Mouse (Mus musculus): Measurements from ENCODE around the gene Bdp1. TPM values are rescaled to one million over a fixed set of nuclear protein-coding genes. Genes with fewer than 3 reads are reported as not detected.

Bdp1 gene
- polyA plus RNA-seq, 1 experiment: 53.9 TPM

- no peaks in the 10 kb centered on the region for H3K9me3 ChIP-seq (replicated peaks; ENCODE audit: control insufficient read depth, insufficient read depth, low read length, poor library complexity, severe bottlenecking)
- H3K36me3 ChIP-seq (ENCODE audit: control insufficient read depth, insufficient read depth, low read length, poor library complexity, severe bottlenecking): peaks cover 19% of the 10 kb centered on the region
- no peaks in the 10 kb centered on the region for H3K27me3 ChIP-seq (ENCODE audit: control insufficient read depth, insufficient read depth, low read length, poor library complexity, severe bottlenecking)
- H3K9ac ChIP-seq (ENCODE audit: low read depth, poor library complexity, severe bottlenecking): peak overlapping the region; percentile 83
- no peaks in the 10 kb centered on the region for H3K4me1 ChIP-seq (ENCODE audit: control insufficient read depth, insufficient read depth, low read length)
- peak overlapping the region; percentile 94; the same call in 1 of the 2 replicates for H3K4me3 ChIP-seq (ENCODE audit: low read depth, low read length)
- H3K27ac ChIP-seq (ENCODE audit: insufficient read depth, low read length): no peak overlapping the region
- no peak for TF ChIP-seq CTCF (IDR thresholded peaks at IDR 0.05; ENCODE audit: low read depth, low read length)
- TF ChIP-seq EP300 (IDR thresholded peaks at IDR 0.05; ENCODE audit: insufficient read depth, low read depth, low read length): no peak
- no peak for TF ChIP-seq POLR2A (IDR thresholded peaks at IDR 0.05; ENCODE audit: insufficient read depth, low read length)
Observed at GRCm38 (mm10) chr13:100123970-100124369, 20.1 kb upstream of the Bdp1 start.

DNA sequence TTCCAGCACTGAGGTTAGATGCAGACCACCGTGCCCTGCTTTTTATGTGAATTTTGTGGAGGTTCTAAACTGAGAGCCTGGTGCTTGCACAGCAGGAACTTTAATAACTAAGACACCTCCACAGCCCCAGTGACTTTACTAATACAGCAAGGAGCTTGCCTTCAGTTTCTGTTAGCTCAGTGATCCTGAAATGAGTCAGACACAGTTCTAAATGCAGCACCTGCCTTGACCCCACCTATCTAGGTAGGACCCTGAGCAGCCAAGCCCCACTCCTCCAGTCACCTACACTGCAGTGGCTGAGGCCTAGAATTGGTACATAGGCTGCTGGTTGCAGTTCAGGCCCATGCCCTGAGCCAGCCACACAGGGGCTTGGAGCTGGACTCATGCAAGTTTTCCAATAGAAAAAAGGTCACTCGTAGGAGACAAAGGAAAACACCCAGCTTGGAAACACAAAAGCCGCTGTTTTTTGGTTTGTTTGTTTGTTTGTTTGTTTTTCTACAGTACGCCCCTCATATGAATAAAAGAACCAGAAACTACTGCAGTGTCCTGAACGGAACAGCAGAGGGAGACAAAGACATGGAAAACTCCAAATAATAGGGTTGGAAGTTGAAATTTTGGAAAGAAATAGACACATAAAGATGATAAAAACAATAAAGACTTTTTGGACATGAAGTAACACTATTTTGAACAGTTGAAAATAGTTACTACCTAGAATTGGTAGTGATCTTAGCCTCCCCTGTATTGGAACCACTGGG, 8.5 kb upstream of the Bdp1 start:
- Histone ChIP-seq H3K9me3 (replicated peaks; ENCODE audit: control insufficient read depth, insufficient read depth, low read length, poor library complexity, severe bottlenecking) (no peaks in the 10 kb centered on the region), H3K4me3 (ENCODE audit: low read depth, low read length) (no peak overlapping the region), H3K36me3 (ENCODE audit: control insufficient read depth, insufficient read depth, low read length, poor library complexity, severe bottlenecking) (no peaks in the 10 kb centered on the region), H3K27me3 (ENCODE audit: control insufficient read depth, insufficient read depth, low read length, poor library complexity, severe bottlenecking) (peaks cover 4% of the 10 kb centered on the region; the same call in 1 of the 2 replicates), H3K9ac (ENCODE audit: low read depth, poor library complexity, severe bottlenecking) (no peak overlapping the region), H3K27ac (ENCODE audit: insufficient read depth, low read length) (no peak overlapping the region), H3K4me1 (ENCODE audit: control insufficient read depth, insufficient read depth, low read length) (no peaks in the 10 kb centered on the region)
- TF ChIP-seq POLR2A (IDR thresholded peaks at IDR 0.05; ENCODE audit: insufficient read depth, low read length) (no peak), CTCF (IDR thresholded peaks at IDR 0.05; ENCODE audit: low read depth, low read length) (no peak), EP300 (IDR thresholded peaks at IDR 0.05; ENCODE audit: insufficient read depth, low read depth, low read length) (no peak)

DNA sequence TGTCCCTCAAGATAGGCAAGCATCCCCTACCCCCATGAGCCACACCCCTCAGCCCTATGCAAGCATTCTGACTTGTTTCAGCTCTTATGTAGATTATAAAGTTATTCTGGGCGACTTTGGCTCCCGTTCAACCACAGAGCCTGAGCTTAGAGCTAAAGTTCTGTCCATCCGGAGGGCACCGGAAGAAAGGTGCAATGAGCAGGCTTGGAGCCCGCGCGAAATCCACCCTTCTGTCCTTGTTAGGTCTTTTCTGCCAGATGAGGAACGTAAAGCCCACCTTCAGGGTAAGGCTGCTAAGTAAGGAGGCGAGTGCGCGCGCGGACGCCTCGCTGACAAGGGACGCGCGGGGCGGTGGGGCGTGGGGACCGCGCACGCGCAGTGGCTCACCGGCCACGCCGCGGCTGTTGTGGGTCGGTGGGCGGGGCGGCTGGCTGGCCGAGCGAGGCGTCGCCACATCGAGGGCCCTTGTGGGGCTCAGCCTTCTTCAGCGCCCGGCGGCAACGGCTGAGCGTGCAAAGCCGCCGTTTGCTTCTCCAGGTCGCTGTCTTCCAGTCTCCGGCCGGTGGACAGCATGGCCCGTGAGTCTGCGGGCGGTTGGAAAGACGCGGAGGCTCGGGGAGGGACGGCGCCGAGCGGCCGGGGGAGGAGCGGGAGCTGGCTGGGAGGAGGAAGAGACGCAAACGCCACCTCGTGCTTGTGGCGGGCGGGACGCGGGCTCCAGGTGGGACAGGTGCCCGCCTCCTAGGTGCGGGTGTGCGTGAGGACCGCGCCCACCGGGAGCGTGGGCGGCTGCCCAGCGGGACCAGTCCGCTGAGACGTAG, 4.0 kb upstream of the Bdp1 start, which contains the start of gene Serf1:
Gene Serf1, plus strand, starts transcription at position 361 of the 821 bp plus-strand sequence.
- no peak for TF ChIP-seq EP300 (IDR thresholded peaks at IDR 0.05; ENCODE audit: insufficient read depth, low read depth, low read length)
- no peak for TF ChIP-seq POLR2A (IDR thresholded peaks at IDR 0.05; ENCODE audit: insufficient read depth, low read length)
- TF ChIP-seq CTCF (IDR thresholded peaks at IDR 0.05; ENCODE audit: low read depth, low read length): no peak
- Histone ChIP-seq H3K27ac (ENCODE audit: insufficient read depth, low read length) (no peak within 1 kb of the TSS), H3K4me3 (ENCODE audit: low read depth, low read length) (peak within 1 kb of the TSS; percentile 82), H3K27me3 (ENCODE audit: control insufficient read depth, insufficient read depth, low read length, poor library complexity, severe bottlenecking) (peaks cover 4% of the 10 kb centered on the region; the same call in 1 of the 2 replicates), H3K4me1 (ENCODE audit: control insufficient read depth, insufficient read depth, low read length) (no peaks in the 10 kb centered on the region), H3K9ac (ENCODE audit: low read depth, poor library complexity, severe bottlenecking) (peak within 1 kb of the TSS; percentile 14), H3K9me3 (replicated peaks; ENCODE audit: control insufficient read depth, insufficient read depth, low read length, poor library complexity, severe bottlenecking) (no peaks in the 10 kb centered on the region), H3K36me3 (ENCODE audit: control insufficient read depth, insufficient read depth, low read length, poor library complexity, severe bottlenecking) (no peaks in the 10 kb centered on the region)

- Histone ChIP-seq H3K9ac (ENCODE audit: low read depth, poor library complexity, severe bottlenecking) (peak overlapping the region; percentile 88), H3K4me3 (ENCODE audit: low read depth, low read length) (peak overlapping the region; percentile 87), H3K27me3 (ENCODE audit: control insufficient read depth, insufficient read depth, low read length, poor library complexity, severe bottlenecking) (no peaks in the 10 kb centered on the region), H3K36me3 (ENCODE audit: control insufficient read depth, insufficient read depth, low read length, poor library complexity, severe bottlenecking) (peaks cover 8% of the 10 kb centered on the region), H3K27ac (ENCODE audit: insufficient read depth, low read length) (no peak overlapping the region), H3K9me3 (replicated peaks; ENCODE audit: control insufficient read depth, insufficient read depth, low read length, poor library complexity, severe bottlenecking) (no peaks in the 10 kb centered on the region), H3K4me1 (ENCODE audit: control insufficient read depth, insufficient read depth, low read length) (peaks cover 1% of the 10 kb centered on the region)
- TF ChIP-seq POLR2A (IDR thresholded peaks at IDR 0.05; ENCODE audit: insufficient read depth, low read length) (no peak), CTCF (IDR thresholded peaks at IDR 0.05; ENCODE audit: low read depth, low read length) (no peak)
Observed at GRCm38 (mm10) chr13:100103052-100103658, 715 bp downstream of the Bdp1 start.

DNA sequence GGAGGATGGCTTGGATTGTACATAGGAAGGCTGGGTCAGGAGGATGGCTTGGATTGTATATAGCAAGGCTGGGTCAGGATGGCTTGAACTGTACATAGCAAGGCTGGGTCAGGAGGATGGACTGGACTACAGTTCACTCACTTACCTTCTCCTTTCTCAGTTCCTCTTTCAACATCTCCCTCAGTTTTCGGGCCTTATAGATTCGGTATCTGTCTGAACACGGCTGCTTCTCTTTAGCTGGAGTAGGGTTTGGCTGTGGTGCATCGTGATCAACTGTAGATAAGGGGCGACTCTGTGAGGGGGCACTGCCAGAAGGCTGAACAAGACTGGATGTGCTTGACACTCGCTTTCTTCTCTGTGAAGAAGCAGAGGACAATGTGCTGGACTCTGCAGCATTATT, 5.1 kb downstream of the Bdp1 start:
- no peaks in the 10 kb centered on the region for H3K27me3 ChIP-seq (ENCODE audit: control insufficient read depth, insufficient read depth, low read length, poor library complexity, severe bottlenecking)
- no peak for TF ChIP-seq POLR2A (IDR thresholded peaks at IDR 0.05; ENCODE audit: insufficient read depth, low read length)
- no peak for TF ChIP-seq EP300 (IDR thresholded peaks at IDR 0.05; ENCODE audit: insufficient read depth, low read depth, low read length)
- TF ChIP-seq CTCF (IDR thresholded peaks at IDR 0.05; ENCODE audit: low read depth, low read length): no peak
- H3K9ac ChIP-seq (ENCODE audit: low read depth, poor library complexity, severe bottlenecking): no peak overlapping the region
- peaks cover 35% of the 10 kb centered on the region for H3K36me3 ChIP-seq (ENCODE audit: control insufficient read depth, insufficient read depth, low read length, poor library complexity, severe bottlenecking)
- no peak overlapping the region for H3K27ac ChIP-seq (ENCODE audit: insufficient read depth, low read length)
- peaks cover 1% of the 10 kb centered on the region for H3K4me1 ChIP-seq (ENCODE audit: control insufficient read depth, insufficient read depth, low read length)
- H3K9me3 ChIP-seq (replicated peaks; ENCODE audit: control insufficient read depth, insufficient read depth, low read length, poor library complexity, severe bottlenecking): no peaks in the 10 kb centered on the region
- no peak overlapping the region for H3K4me3 ChIP-seq (ENCODE audit: low read depth, low read length)
